Mouse (Mus musculus) midbrain, postnatal 0 days (tissue): ENCODE results near the gene St8sia1. TPM values are rescaled to one million over a fixed set of nuclear protein-coding genes. Genes with fewer than 3 reads are reported as not detected.

ENCODE experiments used
- ATAC-seq: fragments of 200-750 bp; cut with Nextera tagmentation; 2 replicates; pipeline ENCODE4 v1.8.0; 2017; ENCODE audit warnings: moderate number of reproducible peaks, mild to moderate bottlenecking, moderate TSS enrichment, moderate library complexity; ENCODE audit not compliant: low FRiP score
- DNase-seq: peaks from one replicate; pipeline ENCODE4 v3.0.0-alpha.2; 2015; ENCODE audit warnings: low spot score
- H3K27ac ChIP-seq: fragments of 300-500 bp; sonication (generic); 2 replicates; pipeline ENCODE4 v1.5.1; 2014; ENCODE audit warnings: low read depth, mild to moderate bottlenecking, low read length, mixed read lengths
- H3K27me3 ChIP-seq: fragments of 300-500 bp; sonication (generic); 2 replicates; pipeline ENCODE4 v1.6.1; 2014; ENCODE audit warnings: low read length, control low read depth, mixed read lengths; ENCODE audit not compliant: insufficient read depth
- H3K36me3 ChIP-seq: fragments of 300-500 bp; sonication (generic); 2 replicates; pipeline ENCODE4 v1.6.1; 2014; ENCODE audit warnings: low read length, control low read depth, mixed read lengths; ENCODE audit not compliant: insufficient read depth
- H3K4me1 ChIP-seq: fragments of 300-500 bp; sonication (generic); 2 replicates; pipeline ENCODE4 v1.6.1; 2014; ENCODE audit warnings: mild to moderate bottlenecking, control low read depth, antibody characterized with exemption, low read length, mixed read lengths; ENCODE audit not compliant: insufficient read depth
- H3K4me2 ChIP-seq: fragments of 300-500 bp; sonication (generic); 2 replicates; pipeline ENCODE4 v1.6.1; 2014; ENCODE audit warnings: low read depth, mild to moderate bottlenecking, low read length, mixed read lengths; ENCODE audit not compliant: poor library complexity, severe bottlenecking
- H3K4me3 ChIP-seq: fragments of 300-500 bp; sonication (generic); 2 replicates; pipeline ENCODE4 v1.5.1; 2014; ENCODE audit warnings: low read depth, mild to moderate bottlenecking, low read length, moderate library complexity
- H3K9ac ChIP-seq: fragments of 300-500 bp; sonication (generic); replicated peaks from 2 replicates; pipeline ENCODE4 v1.6.1; 2014; ENCODE audit warnings: mild to moderate bottlenecking, low read length, moderate library complexity, mixed read lengths; ENCODE audit not compliant: poor library complexity, severe bottlenecking
- H3K9me3 ChIP-seq: fragments of 300-500 bp; sonication (generic); 2 replicates; pipeline ENCODE4 v1.6.1; 2016; ENCODE audit warnings: low read length, control low read depth
- CTCF ChIP-seq: IDR thresholded peaks from 2 replicates; pipeline ENCODE4 v1.5.1; 2016; ENCODE audit warnings: antibody characterized with exemption, mild to moderate bottlenecking
- WGBS: fragments of 180-500 bp; shearing (Covaris S2); extraction: QIAGEN DNeasy Blood & Tissue Kit; methylation state at CpG from one replicate; pipeline ENCODE4 v1.1.7; 2014; 5-methylcytosine and 5-hydroxymethylcytosine counted together
- polyA plus RNA-seq: library from polyadenylated mRNA; unstranded; fragments of >200 nt; fragmentation: Nextera tagmentation; extraction: Ambion mirVana; gene quantifications from 2 replicates; pipeline ENCODE4 v1.2.1, GENCODE M21; 2015
- total RNA-seq: library from RNA; depleted of rRNA; stranded (reverse); fragments of >200 nt; gene quantifications from 2 replicates; pipeline ENCODE4 v1.2.3, GENCODE M21; 2014

Gene St8sia1
- total and polyA plus RNA-seq, 2 experiments from 2014 or later: 4.5 to 17.7 TPM

- WGBS: 100% methylated on average over 1 of the region's 1 CpGs
Measured at GRCm38 (mm10) chr6:142838501-142838900, 125.8 kb downstream of the St8sia1 start.

GRCm38 (mm10) chr6:142837326-142837725, 126.9 kb downstream of the St8sia1 start:
- 86% methylated on average over 9 of the region's 9 CpGs for WGBS
- no peak overlapping the region for H3K4me3 ChIP-seq

More at GRCm38 (mm10) chr6:142838501-142838900, 125.8 kb downstream of the St8sia1 start:
- Histone ChIP-seq H3K4me1 (no peaks in the 10 kb centered on the region; the same call in 1 of the 2 replicates), H3K4me2 (no peak overlapping the region), H3K27ac (no peak overlapping the region), H3K9ac (no peak overlapping the region), H3K27me3 (no peaks in the 10 kb centered on the region), H3K36me3 (no peaks in the 10 kb centered on the region), H3K4me3 (no peak overlapping the region), H3K9me3 (no peaks in the 10 kb centered on the region)
- TF ChIP-seq CTCF: no peak
- ATAC-seq (no peak), DNase-seq (no peak)

GRCm38 (mm10) chr6:142835726-142836125, 128.5 kb downstream of the St8sia1 start:
- no peak overlapping the region for H3K9ac ChIP-seq
- H3K4me2 ChIP-seq: no peak overlapping the region
- ATAC-seq (peak; percentile 77), DNase-seq (peak; percentile 67)
- WGBS: 27% methylated on average over 18 of the region's 18 CpGs
- no peaks in the 10 kb centered on the region for H3K36me3 ChIP-seq
- no peaks in the 10 kb centered on the region for H3K9me3 ChIP-seq
- H3K27me3 ChIP-seq: no peaks in the 10 kb centered on the region
- H3K4me3 ChIP-seq: no peak overlapping the region
- no peak for TF ChIP-seq CTCF
- no peaks in the 10 kb centered on the region; the same call in 1 of the 2 replicates for H3K4me1 ChIP-seq
- no peak overlapping the region for H3K27ac ChIP-seq

More at GRCm38 (mm10) chr6:142837326-142837725, 126.9 kb downstream of the St8sia1 start:
- Histone ChIP-seq H3K27ac (no peak overlapping the region), H3K4me1 (no peaks in the 10 kb centered on the region; the same call in 1 of the 2 replicates), H3K4me2 (no peak overlapping the region), H3K9ac (no peak overlapping the region), H3K36me3 (no peaks in the 10 kb centered on the region), H3K9me3 (no peaks in the 10 kb centered on the region), H3K27me3 (no peaks in the 10 kb centered on the region)
- no peak for ATAC-seq
- no peak for DNase-seq
- no peak for TF ChIP-seq CTCF

GRCm38 (mm10) chr6:142834911-142835310, 129.3 kb downstream of the St8sia1 start:
- no peak for TF ChIP-seq CTCF
- H3K27me3 ChIP-seq: no peaks in the 10 kb centered on the region
- ATAC-seq: no peak
- DNase-seq: no peak
- H3K4me2 ChIP-seq: no peak overlapping the region
- H3K27ac ChIP-seq: no peak overlapping the region
- no peaks in the 10 kb centered on the region for H3K36me3 ChIP-seq
- 78% methylated on average over 4 of the region's 4 CpGs for WGBS
- H3K4me3 ChIP-seq: no peak overlapping the region
- no peaks in the 10 kb centered on the region for H3K9me3 ChIP-seq
- H3K9ac ChIP-seq: no peak overlapping the region
- H3K4me1 ChIP-seq: no peaks in the 10 kb centered on the region; the same call in 1 of the 2 replicates

- Histone ChIP-seq H3K9me3 (no peaks in the 10 kb centered on the region), H3K27ac (no peak overlapping the region)
- WGBS: 86% methylated on average over 3 of the region's 3 CpGs
Measured at GRCm38 (mm10) chr6:142831706-142832105, 132.5 kb downstream of the St8sia1 start.

GRCm38 (mm10) chr6:142831243-142831642, 133.0 kb downstream of the St8sia1 start:
- Histone ChIP-seq H3K9me3 (no peaks in the 10 kb centered on the region), H3K4me3 (no peak overlapping the region), H3K9ac (no peak overlapping the region), H3K27ac (no peak overlapping the region), H3K4me2 (no peak overlapping the region), H3K27me3 (no peaks in the 10 kb centered on the region), H3K36me3 (peaks cover 5% of the 10 kb centered on the region; the same call in 1 of the 2 replicates), H3K4me1 (no peaks in the 10 kb centered on the region; the same call in 1 of the 2 replicates)
- ATAC-seq (no peak), DNase-seq (no peak)
- 57% methylated on average over 8 of the region's 8 CpGs for WGBS
- TF ChIP-seq CTCF: peak; percentile 40; the same call in 1 of the 2 replicates

More at GRCm38 (mm10) chr6:142831706-142832105, 132.5 kb downstream of the St8sia1 start:
- Histone ChIP-seq H3K4me3 (no peak overlapping the region), H3K36me3 (peaks cover 5% of the 10 kb centered on the region; the same call in 1 of the 2 replicates), H3K27me3 (no peaks in the 10 kb centered on the region), H3K4me1 (no peaks in the 10 kb centered on the region; the same call in 1 of the 2 replicates), H3K4me2 (no peak overlapping the region), H3K9ac (no peak overlapping the region)
- no peak for TF ChIP-seq CTCF
- ATAC-seq (no peak), DNase-seq (no peak)
